Mouse (Mus musculus) neural tube, embryonic 10.5 days (tissue): ENCODE measurements around the gene Ptger2.
A peak's percentile ranks its signal among the peaks of the same experiment; 100 is the strongest.
"Not testable (repeated sequence)": the region's sequence is repeated elsewhere in the genome, so short reads cannot be mapped to it uniquely, and the experiment has no call there.

ENCODE experiments used
- DNase-seq: peaks from one replicate; pipeline ENCODE4 v3.0.0-alpha.2; 2017; ENCODE audit warnings: low spot score; ENCODE audit errors: extremely low spot score

Gene Ptger2

DNA sequence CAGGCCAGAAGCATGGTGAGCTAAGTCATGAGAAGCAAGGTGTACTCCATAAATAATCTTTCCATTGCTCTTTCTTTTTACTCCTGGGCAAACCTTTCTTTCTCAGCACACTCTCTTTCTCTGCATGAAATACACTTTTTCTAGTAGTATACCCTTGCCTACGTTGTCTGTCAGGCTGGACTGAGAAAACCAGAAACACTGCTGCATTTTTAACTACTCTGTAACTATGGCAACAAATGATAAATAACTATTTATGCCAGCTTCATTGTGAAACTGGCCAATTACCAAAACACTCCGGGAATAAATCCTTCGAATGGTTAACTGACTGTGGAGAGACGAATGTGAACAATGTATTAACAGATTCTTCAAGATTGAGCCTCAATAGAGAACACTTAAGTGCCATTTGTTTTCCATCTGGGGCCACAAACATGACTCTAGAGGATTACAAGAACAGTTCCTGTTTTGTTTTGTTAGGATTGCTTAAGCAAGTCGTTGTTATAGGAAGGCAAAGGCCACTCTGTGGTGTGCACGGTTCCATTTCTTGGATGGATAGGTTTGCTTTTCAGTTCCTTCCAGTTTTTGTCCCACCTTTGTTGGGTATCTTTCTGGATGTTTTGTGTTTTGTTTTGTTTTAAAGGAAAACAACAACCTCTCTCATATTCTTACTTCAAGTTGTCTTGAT lies at the start of gene Ptger2:
Gene Ptger2 (plus strand): TSS at position 522 of the 682 bp plus-strand sequence.
- DNase-seq: not testable (repeated sequence)

DNA sequence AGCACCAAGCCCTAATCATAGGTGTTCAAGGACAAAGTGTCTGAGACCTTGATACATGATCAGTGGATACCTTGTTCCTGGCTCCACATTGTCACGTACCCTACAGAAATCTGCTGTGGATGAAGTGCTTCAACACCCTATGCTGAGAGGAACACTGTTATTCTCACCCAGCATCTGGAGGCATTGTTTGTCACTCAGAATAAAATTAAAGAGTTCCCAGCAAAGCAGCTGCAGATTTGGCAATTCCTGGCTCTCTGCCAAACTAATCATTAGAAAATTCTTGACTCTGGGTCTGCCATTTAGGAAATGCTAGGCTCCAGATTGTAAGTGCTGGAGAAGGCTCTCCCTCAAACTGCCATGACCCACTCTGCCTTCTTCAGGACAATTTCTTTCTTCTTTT lies 27.2 kb upstream of the Ptger2 start:
- DNase-seq: no peak

DNA sequence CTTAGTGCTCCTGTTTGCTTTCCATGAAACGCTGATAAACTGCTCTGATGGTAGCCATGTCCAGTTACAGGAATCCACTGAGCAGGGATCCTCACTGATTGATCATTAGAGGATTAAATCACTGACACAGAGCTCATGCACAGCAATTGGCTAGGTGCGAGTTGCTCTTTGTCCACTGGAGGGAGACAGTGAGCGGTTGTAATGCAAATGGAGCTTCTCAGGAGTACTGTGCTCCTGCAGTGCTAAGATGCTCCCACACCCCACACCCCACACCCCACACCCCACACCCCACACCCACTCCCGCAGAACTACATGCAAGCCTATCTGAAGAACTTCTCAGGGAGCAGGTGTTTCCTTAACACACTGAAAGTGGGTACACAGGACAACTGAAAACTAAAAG lies 10.7 kb upstream of the Ptger2 start:
- DNase-seq: peak; percentile 62

DNA sequence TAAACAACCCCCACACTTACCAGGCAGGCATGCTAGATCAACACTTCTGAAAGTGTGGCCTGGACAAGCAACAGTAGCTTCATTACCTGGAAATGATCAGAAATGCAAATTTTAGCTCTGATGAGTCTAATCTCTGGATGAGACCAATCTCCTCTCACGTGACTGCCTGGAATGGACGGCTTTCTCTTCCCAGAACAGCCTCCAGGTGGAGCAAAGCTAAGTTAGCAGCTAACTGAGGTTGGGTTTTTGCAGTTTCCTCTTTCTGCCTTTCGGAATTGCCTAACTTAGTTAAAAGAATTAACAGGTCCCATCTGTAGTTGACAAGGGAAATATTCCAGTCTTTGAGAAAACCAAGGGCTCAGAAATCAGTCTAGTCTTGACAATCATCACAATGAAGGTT lies 8.1 kb upstream of the Ptger2 start:
- no peak for DNase-seq

DNA sequence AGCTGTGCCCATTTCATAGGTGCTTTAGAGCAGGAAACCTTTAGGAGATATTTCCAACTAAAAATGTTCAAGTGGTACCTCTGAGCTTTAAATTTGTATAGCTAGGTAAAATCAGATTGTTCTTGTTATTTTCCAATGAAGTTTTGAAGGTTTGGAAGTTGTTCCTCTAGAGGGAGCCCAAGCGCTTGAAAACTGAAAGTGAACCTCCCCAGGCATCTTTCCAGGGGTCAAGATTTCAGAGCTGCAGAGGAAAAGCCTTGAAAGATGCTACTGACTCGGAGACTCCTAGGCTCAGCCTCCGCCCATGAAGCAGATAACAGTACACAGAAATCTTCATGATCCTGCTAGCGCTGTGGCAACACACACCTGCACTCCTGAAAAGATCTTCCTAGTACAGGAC lies 6.5 kb upstream of the Ptger2 start:
- DNase-seq: no peak

DNA sequence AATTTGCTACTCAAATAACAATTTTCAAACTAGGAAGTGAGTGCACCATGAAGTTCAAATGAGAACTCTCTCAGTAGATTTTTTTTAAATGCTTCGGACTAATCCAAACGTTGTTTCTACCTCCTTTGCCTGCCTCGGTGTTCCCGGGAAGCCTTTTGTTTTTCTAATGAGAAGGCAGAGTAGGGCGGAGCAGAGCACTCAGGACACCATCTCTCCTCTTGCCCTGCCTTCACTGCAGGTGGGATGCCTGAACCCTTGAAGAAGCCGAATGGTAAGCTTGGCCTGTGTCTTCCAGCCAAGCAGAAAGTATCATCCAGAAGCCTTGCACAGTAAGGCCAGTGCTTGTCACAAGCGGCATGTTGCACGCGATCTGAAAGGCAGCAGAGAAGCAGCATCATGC lies 3.9 kb upstream of the Ptger2 start:
- DNase-seq: no peak

DNA sequence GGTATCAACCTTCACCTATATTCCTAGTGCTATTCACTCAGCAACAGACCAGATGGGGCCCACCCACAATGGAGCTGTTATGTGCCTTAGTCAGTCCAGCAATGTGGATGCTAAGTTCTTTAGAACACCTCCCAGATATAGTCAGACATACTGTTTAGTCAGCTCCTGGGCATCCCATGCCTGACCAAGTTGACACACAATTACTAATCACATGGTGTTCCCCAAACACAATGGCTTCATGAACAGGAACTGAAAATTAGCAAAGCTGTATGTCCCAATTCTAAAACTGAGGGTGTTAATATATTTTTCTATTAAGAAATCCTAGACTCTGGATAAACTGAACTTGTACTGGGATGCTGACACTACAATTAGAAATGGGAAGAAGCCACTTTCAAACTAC lies 1.7 kb upstream of the Ptger2 start:
- no peak for DNase-seq

DNA sequence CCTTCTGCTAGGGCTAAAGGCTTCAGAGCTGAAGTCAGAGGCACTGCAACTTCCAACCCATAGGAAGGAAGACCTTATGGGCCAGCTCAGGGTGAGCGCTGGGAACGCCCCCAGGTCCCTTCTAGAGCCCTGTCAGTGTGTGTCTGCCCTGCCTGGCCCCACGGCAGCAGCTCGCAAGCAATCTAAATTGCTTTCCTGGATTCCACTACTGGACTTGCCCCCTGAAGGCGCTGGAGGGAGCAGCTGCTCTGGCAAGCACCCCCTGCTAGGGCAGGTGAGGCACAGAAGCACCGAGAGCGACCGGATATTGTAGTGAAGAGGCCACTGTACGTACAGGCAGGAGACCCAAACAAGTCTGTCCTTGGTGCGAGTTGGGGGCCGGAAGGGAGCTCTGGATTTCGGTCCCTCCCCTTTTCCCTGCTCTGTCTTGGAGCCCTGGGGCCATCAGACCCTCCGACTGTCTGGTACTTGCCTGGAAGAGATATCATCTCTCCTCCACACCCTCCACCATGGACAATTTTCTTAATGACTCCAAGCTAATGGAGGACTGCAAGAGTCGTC lies 541 bp downstream of the Ptger2 start:
- DNase-seq: peak; percentile 21

DNA sequence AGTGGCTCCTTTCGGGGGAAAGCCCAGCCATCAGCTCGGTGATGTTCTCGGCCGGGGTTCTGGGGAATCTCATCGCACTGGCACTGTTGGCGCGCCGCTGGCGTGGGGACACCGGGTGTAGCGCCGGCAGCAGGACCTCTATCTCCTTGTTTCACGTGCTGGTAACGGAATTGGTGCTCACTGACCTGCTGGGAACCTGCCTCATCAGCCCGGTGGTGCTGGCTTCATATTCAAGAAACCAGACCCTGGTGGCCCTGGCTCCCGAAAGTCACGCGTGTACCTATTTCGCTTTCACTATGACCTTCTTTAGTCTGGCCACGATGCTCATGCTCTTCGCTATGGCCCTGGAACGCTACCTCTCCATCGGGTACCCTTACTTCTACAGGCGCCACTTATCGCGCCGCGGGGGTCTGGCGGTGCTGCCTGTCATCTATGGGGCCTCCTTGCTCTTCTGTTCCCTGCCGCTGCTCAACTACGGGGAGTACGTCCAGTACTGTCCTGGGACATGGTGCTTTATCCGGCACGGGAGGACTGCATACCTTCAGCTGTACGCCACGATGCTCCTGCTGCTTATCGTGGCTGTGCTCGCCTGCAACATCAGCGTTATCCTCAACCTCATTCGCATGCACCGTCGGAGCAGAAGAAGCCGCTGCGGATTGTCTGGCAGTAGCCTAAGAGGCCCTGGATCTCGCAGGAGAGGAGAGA lies 1.2 kb downstream of the Ptger2 start:
- DNase-seq: peak; percentile 52

DNA sequence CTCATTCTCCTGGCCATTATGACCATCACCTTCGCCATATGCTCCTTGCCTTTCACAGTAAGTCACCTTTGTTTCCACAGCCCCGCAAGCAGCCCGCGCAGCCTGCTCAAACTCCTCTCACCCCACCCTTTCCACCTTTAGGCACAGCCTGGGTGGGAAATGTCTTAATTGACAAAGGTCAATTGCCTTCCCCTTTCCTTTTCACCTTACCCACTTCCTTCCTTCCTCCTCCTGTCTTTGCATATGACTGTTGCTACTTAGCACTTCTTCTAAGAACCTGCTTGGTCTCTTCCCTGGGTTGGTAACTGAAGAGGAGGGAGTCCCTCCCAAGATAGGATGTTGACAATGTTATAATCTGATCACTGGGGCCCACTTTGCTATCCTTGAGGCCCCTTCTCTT lies 1.8 kb downstream of the Ptger2 start:
- no peak for DNase-seq

DNA sequence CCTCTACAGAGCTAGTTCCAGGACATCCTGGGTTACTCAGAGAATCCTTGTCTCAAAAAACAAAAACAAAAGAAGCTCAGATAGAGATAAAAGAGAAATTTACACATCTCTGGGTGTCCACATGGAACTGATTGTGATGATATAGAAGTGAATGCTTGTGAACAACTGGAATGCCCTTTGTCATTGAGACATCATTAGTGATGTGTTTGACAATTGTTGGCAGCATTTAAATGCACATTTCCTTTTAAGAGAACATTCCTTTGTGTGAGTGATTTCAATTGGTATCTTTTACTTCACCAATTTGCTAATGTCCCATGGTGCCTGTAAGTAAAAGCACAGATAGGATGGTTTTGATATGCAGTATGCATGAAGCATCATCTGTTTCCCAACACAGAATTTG lies 6.3 kb downstream of the Ptger2 start:
- no peak for DNase-seq

DNA sequence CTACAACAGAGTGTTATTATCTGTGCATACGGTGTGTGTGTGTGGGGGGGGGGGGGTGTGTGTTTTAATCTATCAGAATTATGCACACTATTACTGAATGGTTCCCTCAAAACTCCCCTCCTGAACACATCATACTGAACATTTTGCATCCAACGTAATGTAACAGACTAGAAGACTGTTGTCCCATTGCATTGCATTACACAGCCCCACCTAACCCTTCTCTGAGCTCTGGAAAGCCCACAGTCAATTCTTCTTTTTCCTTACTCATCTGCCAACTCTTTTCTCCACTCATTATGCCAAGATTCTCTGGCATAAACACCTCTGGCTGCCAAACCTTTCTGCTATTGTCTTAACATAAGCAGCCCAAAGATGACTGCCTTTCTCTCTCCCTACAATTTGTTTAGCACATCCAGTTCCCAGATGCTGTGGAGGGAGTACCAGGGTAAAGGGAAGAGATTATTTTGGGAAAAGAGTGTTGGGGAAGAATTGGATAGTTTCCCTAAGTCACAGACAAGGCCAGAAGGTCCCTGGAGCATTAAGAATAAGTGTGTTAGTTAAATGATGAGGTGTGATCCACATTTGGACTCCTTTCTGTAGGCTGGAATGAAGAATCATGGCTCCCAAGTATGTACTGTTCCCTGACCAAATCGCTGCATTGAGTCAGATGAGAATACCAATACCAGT lies 12.2 kb downstream of the Ptger2 start:
- DNase-seq: no peak

DNA sequence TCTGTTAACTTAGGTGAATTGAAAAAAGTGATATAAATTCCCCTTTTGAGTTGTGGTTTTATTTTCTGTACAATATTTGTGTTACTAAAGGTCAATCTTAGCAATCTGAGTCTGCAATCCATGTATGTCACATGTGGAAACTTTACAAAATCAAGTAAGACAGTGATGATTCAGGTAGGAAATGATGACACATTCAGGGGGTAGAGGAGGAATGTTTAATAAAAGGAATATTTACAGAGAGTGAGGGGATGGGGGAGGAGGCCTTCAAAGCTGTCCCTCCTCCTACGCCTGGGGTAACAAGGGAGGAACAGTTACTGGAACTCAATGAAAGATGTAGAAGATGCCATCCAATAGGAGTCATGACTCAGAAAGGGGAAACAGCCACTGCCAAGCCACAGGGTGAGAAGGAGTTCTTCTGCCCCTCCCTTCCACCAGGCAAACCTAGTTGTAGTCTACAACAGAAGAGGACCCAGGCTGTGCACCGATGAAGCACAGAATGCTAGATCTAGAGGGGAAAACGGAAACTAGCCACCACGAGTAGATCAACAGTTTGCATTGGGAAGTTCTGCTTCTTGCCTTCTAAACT lies 17.8 kb downstream of the Ptger2 start:
- DNase-seq: no peak

DNA sequence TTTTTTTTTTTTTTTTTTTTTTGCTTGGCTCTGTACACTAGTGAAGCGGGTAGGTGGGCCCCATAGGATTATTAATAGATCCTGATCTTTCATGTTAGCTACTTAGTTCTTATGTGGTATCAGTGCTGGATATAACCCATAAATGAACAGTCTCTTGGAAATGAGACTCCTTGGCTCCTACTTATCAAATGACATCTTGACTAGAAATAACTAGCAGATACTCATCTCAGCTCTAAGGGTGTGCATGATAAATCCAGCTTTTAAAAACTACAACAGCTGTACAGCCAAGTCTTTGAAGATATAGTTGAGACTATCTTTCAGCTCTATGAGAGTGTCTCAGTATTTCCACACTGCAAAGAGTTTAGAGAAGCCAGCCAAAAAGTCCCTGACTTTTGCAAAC lies 21.2 kb downstream of the Ptger2 start:
- DNase-seq: no peak

DNA sequence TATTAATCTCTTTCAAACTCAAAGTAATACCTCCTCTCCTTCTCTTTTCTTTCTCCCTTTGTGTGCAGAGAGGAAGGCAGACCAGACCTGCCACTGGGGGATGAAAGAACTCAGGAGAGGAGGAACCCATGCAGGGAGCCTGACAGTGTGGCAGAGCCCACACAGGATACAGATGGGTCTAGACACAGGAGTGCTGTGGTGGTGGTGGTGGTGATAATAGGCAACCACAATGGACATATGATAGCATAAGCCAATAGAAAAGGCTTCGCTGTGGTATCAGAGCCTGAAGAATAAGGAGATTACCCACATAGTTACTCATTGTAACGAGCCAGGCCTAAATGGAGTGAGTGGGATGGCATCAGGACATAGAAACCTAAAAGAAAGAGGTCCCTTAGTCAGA lies 23.3 kb downstream of the Ptger2 start:
- no peak for DNase-seq

DNA sequence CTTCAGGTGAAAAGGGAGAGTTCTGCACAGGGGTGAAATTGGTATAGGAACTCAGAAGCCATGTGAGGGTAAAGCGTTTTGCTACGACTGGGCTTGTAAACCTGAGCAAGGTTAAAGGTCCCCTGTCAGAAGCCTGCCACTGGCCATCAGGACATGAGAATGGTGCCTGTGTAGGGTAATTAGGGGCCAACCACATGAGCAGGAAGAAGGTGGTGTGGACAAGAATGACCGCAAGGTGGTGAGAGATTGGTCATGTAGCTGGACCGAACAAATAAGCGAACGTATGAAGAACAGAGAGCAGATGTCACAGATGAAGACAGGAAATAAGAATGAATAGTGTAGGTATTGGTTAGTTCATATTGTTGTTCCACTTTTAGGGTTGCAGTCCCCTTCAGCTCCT lies 23.7 kb downstream of the Ptger2 start:
- no peak for DNase-seq

DNA sequence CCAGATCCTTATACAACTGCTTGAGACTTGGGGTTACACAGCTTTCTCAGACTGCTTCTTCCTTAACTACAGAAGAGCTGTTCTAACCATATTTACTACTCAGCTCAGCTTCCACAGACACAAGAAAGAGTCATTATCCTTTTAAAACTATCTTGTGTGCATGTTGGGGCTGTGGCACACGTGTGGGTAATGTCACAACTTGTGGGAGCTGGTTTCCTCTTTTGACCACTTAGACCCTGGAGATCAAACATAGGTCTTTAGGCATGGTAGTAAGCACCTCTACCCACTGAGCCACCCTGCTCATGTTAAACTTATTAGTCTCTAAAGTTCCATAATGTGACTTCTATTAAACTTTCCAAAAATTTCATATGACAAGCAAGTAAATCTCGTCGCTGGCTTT lies 33.6 kb downstream of the Ptger2 start:
- DNase-seq: no peak

DNA sequence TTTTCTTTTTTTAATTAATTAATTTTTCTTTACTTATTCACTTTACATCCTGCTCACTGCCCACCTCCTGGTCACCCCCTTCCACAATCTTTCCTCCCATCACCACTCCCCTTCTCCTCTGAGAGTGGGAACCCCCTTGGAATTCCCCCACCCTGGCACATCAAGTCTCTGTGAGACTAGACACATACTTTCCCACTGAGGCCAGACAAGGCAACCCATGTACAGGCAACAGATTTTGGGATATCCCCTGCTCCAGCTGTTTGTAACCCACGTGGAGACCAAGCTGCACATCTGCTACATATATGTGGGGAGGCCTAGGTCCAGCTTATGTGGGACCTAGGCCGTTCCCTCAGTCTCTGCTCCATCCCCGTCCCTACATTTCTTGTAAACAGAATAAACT lies 46.3 kb downstream of the Ptger2 start:
- DNase-seq: no peak

DNA sequence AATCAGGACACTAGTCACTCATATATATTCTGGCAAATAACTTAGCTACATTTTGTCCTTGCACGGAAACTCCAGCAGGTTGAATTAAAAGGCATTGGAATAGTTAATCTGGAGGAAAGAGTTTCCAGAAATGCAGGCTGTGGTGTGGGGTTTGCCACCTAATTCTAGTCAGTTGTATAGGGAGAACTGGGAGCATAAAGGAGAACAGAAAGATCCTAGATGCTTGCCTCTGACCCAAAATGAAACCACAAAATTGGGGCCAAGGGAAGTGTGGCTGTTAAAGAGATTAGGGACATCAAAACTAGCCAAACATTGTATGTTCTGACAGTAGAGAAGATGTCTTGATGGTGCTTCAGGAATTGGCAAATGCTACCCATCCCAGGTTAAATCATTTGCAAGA lies 48.6 kb downstream of the Ptger2 start:
- DNase-seq: no peak

DNA sequence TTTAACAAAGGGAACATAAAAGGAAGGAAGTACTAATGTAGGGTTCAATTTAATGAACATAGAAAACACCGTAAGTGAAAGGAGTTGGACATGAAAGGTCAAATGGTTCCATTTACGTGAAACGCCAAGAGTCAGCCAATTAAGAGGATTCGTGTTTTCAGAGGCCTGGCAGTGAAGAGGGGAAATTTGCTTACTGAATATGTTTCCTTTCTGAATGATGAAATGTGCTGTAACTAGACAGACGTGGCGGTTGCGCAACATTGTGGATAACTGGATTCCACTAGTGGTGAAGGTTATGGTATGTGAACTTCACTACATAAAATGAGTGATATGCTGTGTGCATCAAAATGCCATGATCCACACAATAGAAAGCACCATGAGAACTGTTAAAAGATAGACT lies 50.1 kb downstream of the Ptger2 start:
- DNase-seq: no peak

DNA sequence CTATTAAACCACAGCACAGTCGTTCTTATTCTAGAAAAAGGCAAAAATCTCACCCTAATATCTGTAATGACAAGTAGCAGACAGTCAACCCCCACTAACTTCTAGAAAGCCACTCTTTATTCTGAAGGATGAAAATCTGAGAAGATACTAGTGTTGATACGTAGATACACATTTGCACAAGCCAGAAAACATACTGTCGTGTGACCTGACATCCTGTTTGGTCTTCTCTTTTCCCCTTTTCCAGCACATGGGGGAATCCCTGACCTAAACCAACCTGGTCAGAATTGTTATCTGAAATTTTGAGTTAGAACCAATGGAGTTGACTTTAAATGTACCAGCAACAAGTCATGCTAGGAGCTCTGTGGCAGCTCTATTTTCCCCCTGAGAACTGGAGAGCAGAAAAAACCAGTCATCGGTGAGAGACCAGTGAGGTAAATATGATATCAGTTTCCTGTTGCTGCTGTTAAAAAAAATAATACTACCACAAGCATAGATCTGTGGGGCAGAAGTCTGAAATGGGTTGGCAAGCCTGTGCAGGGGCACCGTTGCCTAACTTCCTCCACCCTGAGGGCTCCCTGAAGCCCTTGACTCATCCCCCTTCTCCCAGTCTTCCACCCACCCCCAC lies 53.0 kb downstream of the Ptger2 start:
- DNase-seq: no peak

DNA sequence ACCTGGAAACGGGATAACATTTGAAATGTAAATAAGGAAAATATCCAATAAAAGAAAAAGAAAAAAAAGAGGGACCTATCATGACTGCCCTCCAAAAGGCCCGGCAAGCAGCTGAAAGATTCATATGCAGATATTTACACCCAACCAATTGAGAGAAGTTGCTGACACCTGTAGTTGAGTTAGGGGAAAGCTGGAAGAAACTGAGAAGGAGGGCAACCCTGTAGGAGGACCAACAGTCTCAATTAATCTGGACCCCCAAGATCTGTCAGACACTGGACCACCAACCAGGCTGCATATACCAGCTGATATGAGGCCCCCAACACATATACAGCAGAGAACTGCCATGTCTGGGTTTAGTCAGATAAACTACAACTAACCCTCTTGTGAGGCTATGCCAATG lies 60.1 kb downstream of the Ptger2 start:
- DNase-seq: no peak
